Mouse (Mus musculus) heart, postnatal 10 days (tissue): ENCODE data around the gene Adam25. TPM values are rescaled to one million over a fixed set of nuclear protein-coding genes. Genes with fewer than 3 reads are reported as not detected.
"Not testable (repeated sequence)": the region's sequence is repeated elsewhere in the genome, so short reads cannot be mapped to it uniquely, and the experiment has no call there.

ENCODE experiments used
- DNase-seq, 2 experiments: peaks; one replicate each; pipeline ENCODE4 v3.0.0; 2021
- intact Hi-C: fragments of 180-260 bp; cut with DNase I; formaldehyde crosslinking; loops from one replicate; pipeline ENCODE4 v1.15.1; 2025
- total RNA-seq, 2 experiments: library from RNA; stranded (reverse); gene quantifications; 2 replicates each; pipeline ENCODE4 v1.2.3; 2021

Adam25 gene
- total RNA-seq = not detected

DNA sequence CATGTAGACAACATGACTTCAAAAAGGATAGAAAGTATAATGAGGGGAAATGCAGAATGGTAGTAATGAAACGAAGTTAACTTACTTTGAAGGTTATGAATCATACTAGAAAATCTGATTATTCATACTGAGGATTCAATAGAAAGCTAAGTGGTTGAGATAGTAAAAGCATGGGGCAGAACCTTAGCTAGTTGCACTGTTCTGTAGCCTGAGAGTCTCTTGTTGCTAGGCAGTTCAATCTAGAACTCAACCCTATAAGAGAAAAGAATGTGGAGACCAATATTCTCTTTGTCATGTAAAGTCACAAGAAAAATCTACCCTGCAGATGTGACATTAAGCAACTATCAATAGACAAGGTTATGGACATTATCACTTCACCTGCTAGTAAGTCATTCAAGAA lies at the start of gene Adam25:
Gene Adam25, plus strand, starts transcription at position 301 of the 400 bp plus-strand sequence.
- intact Hi-C loops, DNase-seq: not testable (repeated sequence)

GRCm38 (mm10) chr8:40715406-40715805 lies 36.6 kb upstream of the Adam25 start:
- intact Hi-C loops = not testable (repeated sequence)

DNA sequence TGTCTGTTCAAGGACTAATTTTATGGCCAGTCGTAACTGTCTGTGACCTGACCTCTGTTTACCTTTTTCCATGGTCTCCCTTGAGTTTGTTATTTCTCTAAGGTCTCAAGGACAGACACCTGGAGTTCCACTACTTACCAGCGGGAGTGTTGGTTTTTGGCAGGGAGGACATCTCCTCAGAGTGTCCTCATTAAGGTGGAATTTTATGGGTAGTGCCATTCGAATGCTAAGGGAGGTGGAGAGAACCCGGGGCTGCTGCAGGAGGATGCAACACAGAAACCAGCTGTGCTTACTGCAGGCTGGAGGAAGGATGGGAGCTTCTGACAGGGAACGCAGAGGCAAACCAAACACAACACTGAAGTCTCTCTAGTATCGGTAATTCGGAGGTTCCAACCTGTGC lies 36.0 kb upstream of the Adam25 start:
- no peak for DNase-seq
- intact Hi-C loops = no loop called here

More at GRCm38 (mm10) chr8:40715406-40715805, 36.6 kb upstream of the Adam25 start:
- not testable (repeated sequence) for DNase-seq

GRCm38 (mm10) chr8:40783320-40783719 lies 31.3 kb downstream of the Adam25 start:
- intact Hi-C loops = no loop called here
- DNase-seq = no peak

GRCm38 (mm10) chr8:40792973-40793372 lies 41.0 kb downstream of the Adam25 start, which contains the start of gene Adam20:
TSS of gene Adam20 (plus strand) at chr8:40793273.
- DNase-seq, intact Hi-C loops: not testable (repeated sequence)

- DNase-seq = no peak
- intact Hi-C loops = no loop called here
These were observed 51.5 kb downstream of the Adam25 start for GRCm38 (mm10) chr8:40803379-40804079.

Other genes with a start within 250 kb of the Adam25 start
- not detected for gene Adam24, start 77.1 kb upstream of the Adam25 start, total RNA-seq
- gene Adam20, start 41.1 kb downstream of the Adam25 start, total RNA-seq = not detected
- gene Adam39, start 70.8 kb downstream of the Adam25 start, total RNA-seq = not detected